Mouse (Mus musculus) midbrain, embryonic 12.5 days (tissue): ENCODE measurements around the gene BC025446. TPM values are rescaled to one million over a fixed set of nuclear protein-coding genes. Genes with fewer than 3 reads are reported as not detected.

Experiments used
- ATAC-seq: fragments of 200-750 bp; cut with Nextera tagmentation; 2 replicates; pipeline ENCODE4 v1.8.0; 2017; ENCODE audit warnings: low read depth, moderate TSS enrichment, moderate library complexity; ENCODE audit not compliant: low FRiP score
- H3K27ac ChIP-seq: fragments of 300-500 bp; sonication (generic); replicated peaks from 2 replicates; pipeline ENCODE4 v1.5.1; 2016; ENCODE audit warnings: mild to moderate bottlenecking
- H3K27me3 ChIP-seq: fragments of 300-500 bp; sonication (generic); 2 replicates; pipeline ENCODE4 v1.6.1; 2016; ENCODE audit warnings: mild to moderate bottlenecking
- H3K36me3 ChIP-seq: fragments of 300-500 bp; sonication (generic); 2 replicates; pipeline ENCODE4 v1.6.1; 2016
- H3K4me1 ChIP-seq: fragments of 300-500 bp; sonication (generic); 2 replicates; pipeline ENCODE4 v1.6.1; 2016
- H3K4me2 ChIP-seq: fragments of 300-500 bp; sonication (generic); replicated peaks from 2 replicates; pipeline ENCODE4 v1.6.1; 2016; ENCODE audit warnings: mild to moderate bottlenecking, moderate library complexity
- H3K4me3 ChIP-seq: fragments of 300-500 bp; sonication (generic); 2 replicates; pipeline ENCODE4 v1.5.1; 2016; ENCODE audit warnings: mild to moderate bottlenecking
- H3K9ac ChIP-seq: fragments of 300-500 bp; sonication (generic); replicated peaks from 2 replicates; pipeline ENCODE4 v1.6.1; 2016; ENCODE audit warnings: mild to moderate bottlenecking, moderate library complexity
- H3K9me3 ChIP-seq: fragments of 300-500 bp; sonication (generic); 2 replicates; pipeline ENCODE4 v1.6.1; 2016; ENCODE audit warnings: mild to moderate bottlenecking
- WGBS: fragments of 180-500 bp; shearing (Covaris S2); methylation state at CpG from one replicate; pipeline ENCODE4 v1.1.7; 2016; 5-methylcytosine and 5-hydroxymethylcytosine counted together
- polyA plus RNA-seq: library from polyadenylated mRNA; unstranded; fragments of >200 nt; fragmentation: Nextera tagmentation; extraction: Ambion mirVana; gene quantifications from 2 replicates; pipeline ENCODE4 v1.2.1, GENCODE M21; 2016

The BC025446 gene
- polyA plus RNA-seq, 1 experiment from 2014 or later, result not detected

- H3K27me3 ChIP-seq, result no peaks in the 10 kb centered on the region
- H3K4me2 ChIP-seq, result no peak overlapping the region
- no peak for ATAC-seq
- no peaks in the 10 kb centered on the region for H3K4me1 ChIP-seq
- H3K36me3 ChIP-seq, result no peaks in the 10 kb centered on the region
- no peak overlapping the region for H3K27ac ChIP-seq
- no peak overlapping the region for H3K9ac ChIP-seq
- H3K9me3 ChIP-seq, result 0 out of 2 replicates have a peak, but pooled peaks cover 6% of the 10 kb centered on the region
- H3K4me3 ChIP-seq, result no peak overlapping the region
- 71% methylated on average over 1 of the region's 1 CpGs for WGBS
Measured at GRCm38 (mm10) chr15:75266626-75267025, 50.5 kb downstream of the BC025446 start.

DNA sequence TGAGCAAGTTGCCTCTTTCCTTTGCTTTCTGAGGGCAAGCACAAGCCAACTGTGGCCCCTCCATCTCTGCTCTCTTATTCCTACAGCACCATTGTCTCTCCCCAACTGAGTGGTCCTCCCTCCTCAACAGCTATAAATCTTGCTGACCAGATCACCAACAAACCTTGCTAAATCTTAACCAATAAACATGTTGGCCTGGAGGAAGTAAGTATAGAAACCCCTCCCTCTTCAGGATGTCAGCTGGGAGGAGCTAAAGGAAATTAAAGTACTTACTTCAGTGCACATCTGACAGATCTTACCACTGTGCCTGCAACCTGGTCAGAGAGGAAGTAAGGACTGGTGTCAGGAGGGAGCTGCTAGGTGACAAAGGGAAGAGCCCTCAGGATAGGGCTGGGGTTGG lies 51.9 kb downstream of the BC025446 start, which contains the start of gene Ly6f:
Gene Ly6f (plus strand): TSS at position 301 of the 400 bp plus-strand sequence.
- 0 out of 2 replicates have a peak, but pooled peaks cover 6% of the 10 kb centered on the region for H3K9me3 ChIP-seq
- no peak within 1 kb of the TSS for H3K27ac ChIP-seq
- H3K27me3 ChIP-seq, result no peaks in the 10 kb centered on the region
- H3K9ac ChIP-seq, result no peak within 1 kb of the TSS
- no peak within 1 kb of the TSS for H3K4me2 ChIP-seq
- H3K4me3 ChIP-seq, result no peak within 1 kb of the TSS
- no peak for ATAC-seq
- H3K36me3 ChIP-seq, result no peaks in the 10 kb centered on the region
- H3K4me1 ChIP-seq, result no peaks in the 10 kb centered on the region

DNA sequence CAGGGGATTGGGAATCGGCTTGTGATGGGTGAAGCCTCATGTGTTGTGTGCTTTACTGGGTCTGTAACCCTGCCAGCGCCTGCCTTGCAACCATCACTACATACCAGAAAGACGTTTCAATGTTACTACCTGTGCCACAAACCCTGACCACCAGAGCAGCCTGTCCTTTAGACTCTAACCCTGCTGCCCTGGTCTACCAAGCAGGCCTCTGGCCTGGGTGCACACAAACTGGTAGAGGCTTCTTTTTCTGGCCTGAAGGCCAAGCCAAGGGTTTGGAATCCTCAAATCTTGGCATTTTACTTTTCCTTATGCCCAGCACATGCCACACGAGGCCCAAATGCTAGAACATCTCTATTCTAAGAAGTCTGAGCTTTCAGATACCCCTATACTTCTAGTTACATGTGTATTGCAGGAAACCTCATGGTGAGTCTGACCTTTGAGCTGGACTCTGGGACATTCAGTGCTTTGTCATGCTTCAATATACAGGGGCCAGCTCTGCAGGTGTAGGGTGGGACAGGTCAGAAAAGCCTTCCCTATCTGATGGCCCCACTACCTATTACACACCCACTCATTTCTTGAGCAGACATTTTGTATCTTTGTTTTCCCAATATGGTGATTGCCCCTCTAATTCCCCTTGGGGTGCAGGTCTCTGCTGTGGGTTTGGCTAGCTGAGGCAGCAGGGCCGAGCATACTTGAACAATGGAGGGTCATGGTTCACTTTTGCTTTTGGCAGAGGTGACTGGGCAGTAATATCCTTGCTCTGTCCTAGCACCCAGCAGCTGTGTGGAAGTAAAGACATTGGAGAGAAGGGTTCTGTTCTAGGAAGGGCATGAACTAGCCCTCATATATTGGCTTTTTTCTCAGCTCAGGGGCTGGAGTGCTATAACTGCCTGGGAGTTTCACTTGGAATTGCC lies 53.0 kb downstream of the BC025446 start:
- 0 out of 2 replicates have a peak, but pooled peaks cover 6% of the 10 kb centered on the region for H3K9me3 ChIP-seq
- no peak overlapping the region for H3K4me3 ChIP-seq
- no peak overlapping the region for H3K9ac ChIP-seq
- H3K27ac ChIP-seq, result no peak overlapping the region
- no peaks in the 10 kb centered on the region for H3K27me3 ChIP-seq
- H3K4me1 ChIP-seq, result no peaks in the 10 kb centered on the region
- 76% methylated on average over 5 of the region's 5 CpGs for WGBS
- no peaks in the 10 kb centered on the region for H3K36me3 ChIP-seq
- ATAC-seq, result no peak
- H3K4me2 ChIP-seq, result no peak overlapping the region

- H3K4me3 ChIP-seq, result no peak overlapping the region
- H3K9me3 ChIP-seq, result 0 out of 2 replicates have a peak, but pooled peaks cover under 1% of the 10 kb centered on the region
- H3K27me3 ChIP-seq, result no peaks in the 10 kb centered on the region
- H3K4me2 ChIP-seq, result no peak overlapping the region
- no peak overlapping the region for H3K9ac ChIP-seq
- no peak for ATAC-seq
- H3K4me1 ChIP-seq, result no peaks in the 10 kb centered on the region
- H3K36me3 ChIP-seq, result no peaks in the 10 kb centered on the region
- no peak overlapping the region for H3K27ac ChIP-seq
Measured at GRCm38 (mm10) chr15:75270169-75270568, 54.0 kb downstream of the BC025446 start.

- Histone ChIP-seq H3K4me3 (no peak overlapping the region), H3K4me2 (no peak overlapping the region), H3K27ac (no peak overlapping the region), H3K9me3 (no peaks in the 10 kb centered on the region), H3K4me1 (no peaks in the 10 kb centered on the region), H3K9ac (no peak overlapping the region), H3K36me3 (no peaks in the 10 kb centered on the region), H3K27me3 (no peaks in the 10 kb centered on the region)
- WGBS, result 83% methylated on average over 3 of the region's 3 CpGs
- ATAC-seq, result no peak
Measured at GRCm38 (mm10) chr15:75270691-75271362, 54.7 kb downstream of the BC025446 start.

DNA sequence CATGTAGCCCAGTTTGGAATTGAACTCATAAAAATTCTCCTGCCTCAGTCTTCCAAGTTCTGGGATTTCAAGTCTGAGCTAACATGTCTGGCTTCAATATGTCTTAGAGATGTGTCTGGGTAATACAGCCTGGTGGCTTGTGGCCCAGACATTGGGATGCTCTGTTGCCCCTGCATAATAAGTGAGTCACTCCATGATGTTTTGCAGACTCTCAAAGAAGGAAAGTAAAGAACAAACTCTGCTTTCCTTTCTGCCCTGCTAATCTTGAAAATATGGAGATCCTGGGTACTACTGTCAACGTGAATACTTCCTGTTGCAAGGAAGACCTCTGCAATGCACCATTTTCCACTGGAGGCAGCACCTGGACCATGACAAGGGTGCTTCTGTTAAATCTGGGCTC lies 55.2 kb downstream of the BC025446 start:
- H3K4me3 ChIP-seq, result no peak overlapping the region
- H3K27ac ChIP-seq, result no peak overlapping the region
- H3K9me3 ChIP-seq, result no peaks in the 10 kb centered on the region
- no peaks in the 10 kb centered on the region for H3K36me3 ChIP-seq
- no peak overlapping the region for H3K4me2 ChIP-seq
- H3K4me1 ChIP-seq, result no peaks in the 10 kb centered on the region
- 71% methylated on average over 1 of the region's 1 CpGs for WGBS
- H3K27me3 ChIP-seq, result no peaks in the 10 kb centered on the region
- no peak overlapping the region for H3K9ac ChIP-seq
- no peak for ATAC-seq

DNA sequence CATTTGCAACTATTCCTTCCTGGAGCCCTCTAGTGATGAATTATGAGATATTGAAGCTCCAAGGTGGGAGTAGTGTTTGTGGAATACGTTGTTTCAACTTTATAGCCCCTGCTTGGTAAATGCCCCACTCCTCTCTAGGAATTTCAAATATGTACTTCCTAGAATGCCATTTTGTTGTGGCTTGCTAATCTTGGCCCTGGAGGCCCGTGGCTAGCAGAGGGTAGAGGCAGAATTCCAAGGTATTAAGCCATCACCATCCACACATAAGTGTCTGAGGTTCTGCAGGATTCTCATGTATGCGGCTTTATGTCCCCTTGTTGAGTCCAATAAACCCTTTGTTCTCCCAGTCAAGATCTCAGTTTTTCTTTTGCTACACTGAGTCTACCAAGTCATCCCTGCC lies 55.7 kb downstream of the BC025446 start:
- Histone ChIP-seq H3K27me3 (no peaks in the 10 kb centered on the region), H3K36me3 (no peaks in the 10 kb centered on the region), H3K4me1 (no peaks in the 10 kb centered on the region), H3K27ac (no peak overlapping the region), H3K9ac (no peak overlapping the region), H3K4me3 (no peak overlapping the region), H3K9me3 (no peaks in the 10 kb centered on the region), H3K4me2 (no peak overlapping the region)
- WGBS, result 71% methylated on average over 3 of the region's 3 CpGs
- no peak for ATAC-seq

Other genes with a start within 250 kb of the BC025446 start
- not detected in 2 replicates for gene Ly6i, start 232.9 kb upstream of the BC025446 start, polyA plus RNA-seq
- gene Ly6a, start 218.3 kb upstream of the BC025446 start, polyA plus RNA-seq, result 0.29 TPM in 1 of 2 replicates, not detected in the other
- 0.73 and 0.94 TPM in 2 replicates for gene Ly6c1, start 167.5 kb upstream of the BC025446 start, polyA plus RNA-seq
- gene Ly6c2, start 104.4 kb upstream of the BC025446 start, polyA plus RNA-seq, result not detected in 2 replicates
- not detected in 2 replicates for gene Ly6g, start 61.1 kb upstream of the BC025446 start, polyA plus RNA-seq
- not detected in 2 replicates for gene Ly6f, start 52.0 kb downstream of the BC025446 start, polyA plus RNA-seq